In genomic region chr8:95488698-95489332, GRCm38 (mm10) we compare ENCODE assay signal across 8 mouse cellular contexts. TPM values are rescaled to one million over a fixed set of nuclear protein-coding genes. Genes with fewer than 3 reads are reported as not detected.
A peak's percentile ranks its signal among the peaks of the same experiment; 100 is the strongest.
DNase-seq lines count a peak whose midpoint lies in the region; ATAC-seq lines count a peak whose summit lies in the region.

No protein-coding gene starts in this region.

- H3K4me2 ChIP-seq in limb, embryonic 12.5 days, result peak overlapping the region; percentile 62
- H3K4me2 ChIP-seq in midbrain, embryonic 14.5 days (ENCODE audit: low read length), result peak overlapping the region; percentile 91

- no peaks in the 10 kb centered on the region for H3K9me3 ChIP-seq in embryonic facial prominence, embryonic 10.5 days
- no peaks in the 10 kb centered on the region for H3K9me3 ChIP-seq in limb, embryonic 12.5 days
- no peaks in the 10 kb centered on the region for H3K9me3 ChIP-seq in midbrain, embryonic 14.5 days (ENCODE audit: control insufficient read depth, low read length)

- H3K27me3 ChIP-seq in embryonic facial prominence, embryonic 10.5 days (replicated peaks; ENCODE audit: low read depth, poor library complexity, severe bottlenecking), result no peaks in the 10 kb centered on the region
- H3K27me3 ChIP-seq in limb, embryonic 12.5 days, result no peaks in the 10 kb centered on the region; the same call in 1 of the 2 replicates
- no peaks in the 10 kb centered on the region for H3K27me3 ChIP-seq in midbrain, embryonic 14.5 days (ENCODE audit: control insufficient read depth, insufficient read depth, low read length)

- H3K4me3 ChIP-seq in embryonic facial prominence, embryonic 10.5 days, result peak overlapping the region; percentile 99
- peak overlapping the region; percentile 99 for H3K4me3 ChIP-seq in limb, embryonic 12.5 days (replicated peaks)
- peak overlapping the region; percentile 82 for H3K4me3 ChIP-seq in midbrain, embryonic 14.5 days (replicated peaks; ENCODE audit: low read depth, low read length)

- peaks cover 33% of the 10 kb centered on the region for H3K36me3 ChIP-seq in embryonic facial prominence, embryonic 10.5 days (replicated peaks)
- H3K36me3 ChIP-seq in limb, embryonic 12.5 days, result peaks cover 30% of the 10 kb centered on the region
- H3K36me3 ChIP-seq in midbrain, embryonic 14.5 days (ENCODE audit: control insufficient read depth, insufficient read depth, low read length), result peaks cover 26% of the 10 kb centered on the region

- H3K9ac ChIP-seq in limb, embryonic 12.5 days (replicated peaks), result peak overlapping the region; percentile 98
- H3K9ac ChIP-seq in midbrain, embryonic 14.5 days (replicated peaks; ENCODE audit: low read length), result peak overlapping the region; percentile 97

- ATAC-seq in limb, embryonic 12.5 days (ENCODE audit: insufficient number of reproducible peaks, insufficient read depth, low FRiP score, low TSS enrichment, low read depth), result peak; percentile 91
- ATAC-seq in midbrain, embryonic 14.5 days (ENCODE audit: low FRiP score, low TSS enrichment), result peak; percentile 93

- WGBS in embryonic facial prominence, embryonic 10.5 days, result under 1% methylated on average over 41 of the region's 42 CpGs
- 2% methylated on average over 28 of the region's 42 CpGs for WGBS in limb, embryonic 12.5 days
- 2% methylated on average over 38 of the region's 42 CpGs for WGBS in midbrain, embryonic 14.5 days

- peak overlapping the region; percentile 92 for H3K27ac ChIP-seq in embryonic facial prominence, embryonic 10.5 days (replicated peaks)
- peak overlapping the region; percentile 67; the same call in 1 of the 2 replicates for H3K27ac ChIP-seq in limb, embryonic 12.5 days
- peak overlapping the region; percentile 72 for H3K27ac ChIP-seq in midbrain, embryonic 14.5 days (replicated peaks; ENCODE audit: low read depth, low read length)

- DNase-seq in layer of hippocampus, adult 11-12 months (ENCODE audit: low spot score), result peak; percentile 78
- no peak for DNase-seq in layer of hippocampus, adult 9-10 months (ENCODE audit: low spot score)
- DNase-seq in embryonic facial prominence, embryonic 10.5 days (ENCODE audit: low spot score), result peak; percentile 91
- DNase-seq in heart, adult 11 months, result peak; percentile 98
- DNase-seq in kidney, adult 11 months, result peak; percentile 62
- DNase-seq in midbrain, embryonic 14.5 days, result peak; percentile 91
- peak; percentile 77 for DNase-seq in spleen, adult 12 weeks (ENCODE audit: low spot score)

- H3K4me1 ChIP-seq in embryonic facial prominence, embryonic 10.5 days, result peaks cover 19% of the 10 kb centered on the region
- peaks cover 11% of the 10 kb centered on the region for H3K4me1 ChIP-seq in limb, embryonic 12.5 days (replicated peaks)
- peaks cover 8% of the 10 kb centered on the region for H3K4me1 ChIP-seq in midbrain, embryonic 14.5 days (ENCODE audit: control insufficient read depth, insufficient read depth, low read length)

RNA-seq across cellular contexts. Expression of gene Csnk2a2, which starts 1.0 kb away (rescaled TPM):
- 12.6 and 15.2 TPM in 2 replicates for polyA plus RNA-seq in embryonic facial prominence, embryonic 10.5 days (2016; fragmentation: Nextera tagmentation; extraction: Ambion mirVana)
- 12.6 and 14.0 TPM in 2 replicates for polyA plus RNA-seq in limb, embryonic 12.5 days (2016; fragmentation: Nextera tagmentation; extraction: Ambion mirVana)
- polyA plus RNA-seq in midbrain, embryonic 14.5 days (2014; fragmentation: Nextera tagmentation; extraction: Ambion mirVana), result 18.8 and 19.1 TPM in 2 replicates

RNA-seq across cellular contexts. Expression of gene Ccdc113, which starts 45.1 kb away (rescaled TPM):
- polyA plus RNA-seq in embryonic facial prominence, embryonic 10.5 days (2016; fragmentation: Nextera tagmentation; extraction: Ambion mirVana), result 0.11 and 0.30 TPM in 2 replicates
- polyA plus RNA-seq in limb, embryonic 12.5 days (2016; fragmentation: Nextera tagmentation; extraction: Ambion mirVana), result not detected in 2 replicates
- 0.66 and 0.78 TPM in 2 replicates for polyA plus RNA-seq in midbrain, embryonic 14.5 days (2014; fragmentation: Nextera tagmentation; extraction: Ambion mirVana)

RNA-seq across cellular contexts. Expression of gene Cfap20, which starts 54.1 kb away (rescaled TPM):
- polyA plus RNA-seq in embryonic facial prominence, embryonic 10.5 days (2016; fragmentation: Nextera tagmentation; extraction: Ambion mirVana), result 141 and 148 TPM in 2 replicates
- polyA plus RNA-seq in limb, embryonic 12.5 days (2016; fragmentation: Nextera tagmentation; extraction: Ambion mirVana), result 136 and 144 TPM in 2 replicates
- polyA plus RNA-seq in midbrain, embryonic 14.5 days (2014; fragmentation: Nextera tagmentation; extraction: Ambion mirVana), result 133 TPM in 2 replicates
